Mouse (Mus musculus) kidney, adult 8-10 months (tissue): ENCODE results near the gene Nptn.

ENCODE experiments used
- DNase-seq, 2 experiments: peaks; one replicate each; pipeline ENCODE4 v3.0.0; 2022

The Nptn gene

DNA sequence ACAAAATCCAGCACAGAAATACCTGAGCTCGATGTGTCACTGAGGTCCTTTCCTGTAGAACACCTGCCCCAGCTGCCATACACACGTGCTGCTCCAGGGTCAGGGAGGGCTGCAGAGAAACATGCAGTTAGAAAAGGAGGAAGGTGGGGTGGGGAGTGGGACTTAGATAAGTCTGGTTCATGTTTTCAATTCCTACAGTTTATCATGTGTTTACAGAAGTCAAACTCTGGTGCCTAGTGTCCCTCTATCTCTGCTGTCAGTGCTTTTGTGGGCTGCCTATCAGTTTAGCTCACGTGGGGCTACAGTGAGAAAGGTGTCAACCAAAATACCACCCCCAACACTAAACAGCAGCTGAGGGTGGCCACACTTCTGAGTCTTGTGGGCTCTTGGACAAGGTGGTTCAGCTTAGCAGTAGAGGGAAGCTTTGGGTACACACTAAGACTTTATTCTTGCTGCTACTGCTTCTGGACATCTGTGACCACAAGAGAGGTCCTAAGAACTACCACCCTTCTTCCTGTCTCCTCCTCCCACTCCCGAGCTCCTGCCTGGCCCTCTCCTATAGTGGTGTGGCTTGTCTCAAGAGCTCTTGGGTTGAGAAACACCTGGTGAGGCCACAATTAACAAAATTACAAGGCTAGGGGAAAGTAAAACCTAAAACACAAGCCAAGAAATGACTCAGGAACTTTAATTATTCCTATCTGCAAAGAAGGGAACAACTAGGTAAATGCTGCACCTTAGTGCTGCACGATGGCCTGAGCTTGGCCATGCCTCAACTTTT is 75.9 kb downstream of the Nptn start:
- no peak for DNase-seq

- no peak for DNase-seq
Observed at GRCm38 (mm10) chr9:58658596-58659309, 76.7 kb downstream of the Nptn start.

DNA sequence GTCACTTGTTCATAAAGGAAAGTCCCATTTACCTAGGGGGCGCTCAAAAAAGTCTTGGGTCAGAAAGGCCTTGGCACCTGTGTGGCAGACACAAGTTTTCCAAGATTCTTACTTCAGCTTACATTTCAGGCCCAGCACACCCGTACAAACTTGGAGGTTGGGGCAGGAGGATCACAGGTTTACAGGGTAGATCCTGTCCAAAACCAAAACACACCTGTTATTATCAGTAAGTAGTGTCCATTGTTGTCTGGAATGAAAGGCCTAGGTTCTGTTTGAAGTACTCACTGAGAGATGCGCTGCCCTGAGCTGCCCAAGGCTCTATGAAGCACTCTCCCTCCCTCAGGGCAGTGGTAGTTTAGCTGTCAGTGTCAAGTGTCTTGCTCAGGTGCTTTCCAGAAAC is 77.3 kb downstream of the Nptn start:
- no peak for DNase-seq

DNA sequence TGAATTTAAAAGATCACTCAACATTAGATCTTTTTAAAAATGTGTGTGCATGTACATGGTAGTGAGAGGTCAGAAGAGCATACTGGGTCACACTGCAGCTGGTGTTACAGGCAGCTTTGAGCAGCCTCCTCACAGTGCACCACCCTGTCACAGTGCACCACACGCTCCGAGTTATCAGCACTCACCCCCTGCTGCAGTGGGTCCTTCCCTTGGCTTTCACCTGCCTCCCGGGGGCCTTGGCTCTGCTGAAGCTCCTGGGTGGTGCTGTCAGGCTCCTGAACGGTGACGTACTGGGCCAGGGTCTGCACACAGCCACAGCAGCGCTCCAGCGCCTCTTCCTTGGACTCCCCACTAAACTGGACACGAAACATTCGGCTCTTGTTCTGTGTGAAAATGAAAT is 77.9 kb downstream of the Nptn start:
- no peak for DNase-seq

DNA sequence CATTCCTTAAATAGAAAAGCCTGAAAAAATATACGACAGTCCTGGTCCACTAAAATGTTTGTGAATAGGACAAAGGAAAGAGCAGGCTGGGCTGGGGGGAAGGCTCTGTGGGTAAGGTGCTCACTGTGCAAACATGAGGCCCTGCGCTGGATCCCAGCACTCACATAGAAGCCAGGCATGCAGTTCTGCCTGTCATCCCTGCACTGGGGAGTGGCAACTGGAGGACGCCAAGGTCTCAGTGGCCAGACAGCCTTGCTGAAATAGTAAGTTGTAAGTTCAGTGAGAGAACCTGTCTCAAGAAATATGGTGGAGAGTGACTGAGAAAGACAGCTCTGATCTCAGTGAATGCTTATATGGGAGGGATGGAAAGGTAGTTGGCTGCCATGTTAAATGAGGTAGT is 78.6 kb downstream of the Nptn start:
- DNase-seq: no peak

GRCm38 (mm10) chr9:58662007-58662406 is 80.0 kb downstream of the Nptn start:
- no peak for DNase-seq

- no peak for DNase-seq
Observed at GRCm38 (mm10) chr9:58662791-58663190, 80.8 kb downstream of the Nptn start.

GRCm38 (mm10) chr9:58665492-58665891 is 83.5 kb downstream of the Nptn start:
- DNase-seq: no peak

- no peak for DNase-seq
Observed at GRCm38 (mm10) chr9:58666191-58666590, 84.2 kb downstream of the Nptn start.

GRCm38 (mm10) chr9:58667244-58667643 is 85.2 kb downstream of the Nptn start:
- no peak for DNase-seq

DNA sequence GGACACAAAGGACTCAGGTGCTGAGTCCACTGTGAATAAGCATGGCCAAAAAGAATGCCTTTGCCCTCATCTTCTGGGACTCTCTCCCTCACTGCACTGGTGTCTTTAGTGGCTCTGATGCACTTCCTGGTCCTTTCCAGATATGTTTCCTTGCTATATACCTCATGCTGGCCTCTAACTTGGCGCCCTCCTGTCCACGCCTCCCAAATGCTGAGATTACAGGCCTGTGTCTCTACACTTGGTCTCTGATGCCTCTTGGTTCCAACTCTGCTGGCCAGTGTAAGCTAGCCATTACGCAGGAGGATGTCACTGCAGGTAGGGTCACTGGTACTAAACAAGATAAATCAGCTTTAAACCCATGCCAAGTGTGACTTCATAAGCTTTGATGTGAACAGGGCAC is 86.1 kb downstream of the Nptn start:
- no peak for DNase-seq

GRCm38 (mm10) chr9:58669071-58669470 is 87.0 kb downstream of the Nptn start:
- no peak for DNase-seq

- no peak for DNase-seq
Observed at GRCm38 (mm10) chr9:58669819-58670218, 87.8 kb downstream of the Nptn start.

DNA sequence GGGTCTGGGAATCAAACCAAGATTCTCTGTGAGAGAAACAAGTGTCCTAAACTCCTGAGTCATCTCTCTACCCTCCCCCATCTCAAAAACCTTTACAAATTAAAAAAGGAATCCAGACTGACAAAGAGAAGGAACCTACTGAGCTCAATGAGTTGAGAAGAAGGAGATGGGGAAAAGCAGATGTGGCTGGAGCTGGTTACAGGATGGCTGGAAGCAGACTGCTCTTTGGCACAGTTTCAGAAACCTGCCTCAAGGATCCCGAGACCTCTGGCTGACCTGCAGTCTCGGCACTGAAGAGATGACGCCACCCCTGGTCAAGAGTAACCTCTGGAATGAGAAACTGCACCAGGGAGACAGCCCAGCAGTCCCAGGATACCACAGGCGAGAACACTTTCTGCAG is 90.4 kb downstream of the Nptn start:
- DNase-seq: peak in 1 of 2 experiments; percentile 15

GRCm38 (mm10) chr9:58674736-58675135 is 92.7 kb downstream of the Nptn start:
- no peak for DNase-seq

DNA sequence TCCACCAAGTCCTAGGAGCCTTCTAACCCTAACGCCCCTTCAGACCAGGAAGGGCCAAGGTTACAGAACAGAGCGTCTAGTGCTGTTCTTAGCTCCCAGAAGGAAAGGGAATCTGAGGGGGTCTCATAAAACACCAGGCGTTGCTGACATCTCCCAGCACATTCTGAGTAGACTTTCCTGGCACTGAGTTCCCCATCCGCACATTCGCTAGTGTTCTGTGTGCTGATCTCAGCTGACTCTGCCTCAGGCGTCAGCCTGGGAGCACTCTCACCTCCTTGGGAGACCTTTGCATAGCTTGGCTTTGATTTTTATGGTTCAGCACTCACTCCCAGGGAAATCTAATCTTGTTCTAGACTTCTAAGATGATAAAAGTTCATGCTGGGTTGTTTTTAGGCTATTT is 93.3 kb downstream of the Nptn start:
- no peak for DNase-seq

DNA sequence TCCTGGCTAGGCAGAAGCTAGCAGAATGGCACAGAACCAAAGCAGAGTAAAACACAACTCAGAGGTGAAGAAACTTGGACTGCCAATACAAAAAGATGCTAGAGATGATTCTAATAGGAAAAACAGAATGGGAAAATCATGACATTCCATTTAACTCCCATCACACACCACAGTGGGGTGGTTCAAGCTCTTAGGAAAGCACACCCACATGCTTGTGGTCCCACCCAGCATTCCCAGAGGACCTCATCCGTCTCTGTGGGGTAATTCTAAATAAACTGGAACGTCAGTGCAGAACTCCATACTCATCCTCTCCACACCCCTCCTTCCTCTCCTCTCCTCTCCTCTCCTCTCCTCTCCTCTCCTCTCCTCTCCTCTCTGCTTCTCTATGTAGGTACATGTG is 99.4 kb downstream of the Nptn start:
- DNase-seq: no peak

- DNase-seq: no peak
Observed at GRCm38 (mm10) chr9:58682106-58682505, 100.1 kb downstream of the Nptn start.

GRCm38 (mm10) chr9:58683372-58683771 is 101.3 kb downstream of the Nptn start:
- DNase-seq: no peak

- no peak for DNase-seq
Observed at GRCm38 (mm10) chr9:58685290-58685689, 103.2 kb downstream of the Nptn start.

DNA sequence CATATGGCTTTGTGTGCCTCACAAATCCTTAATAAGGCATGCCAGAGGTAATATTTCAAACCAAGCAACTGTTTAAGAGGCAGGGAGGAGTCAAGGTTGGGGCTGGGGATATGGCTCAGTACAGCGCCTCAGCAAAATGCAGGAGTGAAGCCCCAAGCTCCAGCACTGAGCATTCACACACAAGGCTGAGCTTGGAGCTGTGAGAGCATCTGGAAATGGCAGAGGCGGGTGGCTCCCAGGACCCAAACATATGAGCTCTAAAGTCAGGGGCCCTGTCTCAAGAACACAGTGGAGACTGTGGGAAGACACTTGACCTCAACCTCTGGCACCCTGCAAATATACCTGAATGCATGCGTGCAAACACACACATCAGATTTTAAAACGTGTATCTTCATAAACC is 106.0 kb downstream of the Nptn start:
- DNase-seq: no peak

DNA sequence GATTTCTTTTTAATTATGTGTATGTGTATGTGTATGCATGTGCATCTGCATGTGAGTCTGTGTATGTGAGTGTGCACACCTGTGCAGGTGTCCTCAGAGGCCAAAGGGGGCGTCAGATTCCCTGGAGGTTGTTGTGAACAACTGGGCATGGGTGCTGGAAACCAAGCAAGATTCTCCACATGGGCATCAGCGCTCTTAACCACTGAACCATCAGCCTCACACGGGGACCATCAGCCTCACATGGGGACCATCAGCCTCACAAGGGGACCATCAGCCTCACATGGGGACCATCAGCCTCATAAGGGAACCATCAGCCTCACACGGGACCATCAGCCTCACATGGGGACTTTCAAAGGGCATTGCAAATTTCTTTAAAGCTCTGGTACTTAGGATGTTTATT is 108.7 kb downstream of the Nptn start:
- DNase-seq: no peak

DNA sequence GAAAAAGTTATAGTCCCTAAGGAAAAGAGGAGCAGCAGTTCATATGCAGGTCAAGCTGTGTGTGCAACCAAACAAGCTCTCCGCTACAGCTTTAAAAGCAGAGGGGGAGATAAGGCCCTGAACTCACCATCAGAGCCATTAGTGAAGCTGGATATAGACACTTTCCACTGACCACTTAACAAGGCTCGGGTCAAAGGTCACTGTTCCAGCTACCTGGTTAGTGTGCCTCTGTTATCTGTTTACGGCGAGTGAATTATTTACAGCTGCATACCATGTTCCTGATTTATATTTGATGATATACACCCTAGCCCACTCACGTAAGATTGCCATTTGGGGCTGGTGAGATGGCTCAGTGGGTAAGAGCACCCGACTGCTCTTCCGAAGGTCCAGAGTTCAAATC is 109.4 kb downstream of the Nptn start:
- DNase-seq: no peak

- DNase-seq: no peak
Observed at GRCm38 (mm10) chr9:58698486-58698885, 116.4 kb downstream of the Nptn start.

GRCm38 (mm10) chr9:58701751-58702150 is 119.7 kb downstream of the Nptn start:
- no peak for DNase-seq
